Comparison of ENCODE assay signal across 8 mouse cellular contexts in the genomic region with DNA sequence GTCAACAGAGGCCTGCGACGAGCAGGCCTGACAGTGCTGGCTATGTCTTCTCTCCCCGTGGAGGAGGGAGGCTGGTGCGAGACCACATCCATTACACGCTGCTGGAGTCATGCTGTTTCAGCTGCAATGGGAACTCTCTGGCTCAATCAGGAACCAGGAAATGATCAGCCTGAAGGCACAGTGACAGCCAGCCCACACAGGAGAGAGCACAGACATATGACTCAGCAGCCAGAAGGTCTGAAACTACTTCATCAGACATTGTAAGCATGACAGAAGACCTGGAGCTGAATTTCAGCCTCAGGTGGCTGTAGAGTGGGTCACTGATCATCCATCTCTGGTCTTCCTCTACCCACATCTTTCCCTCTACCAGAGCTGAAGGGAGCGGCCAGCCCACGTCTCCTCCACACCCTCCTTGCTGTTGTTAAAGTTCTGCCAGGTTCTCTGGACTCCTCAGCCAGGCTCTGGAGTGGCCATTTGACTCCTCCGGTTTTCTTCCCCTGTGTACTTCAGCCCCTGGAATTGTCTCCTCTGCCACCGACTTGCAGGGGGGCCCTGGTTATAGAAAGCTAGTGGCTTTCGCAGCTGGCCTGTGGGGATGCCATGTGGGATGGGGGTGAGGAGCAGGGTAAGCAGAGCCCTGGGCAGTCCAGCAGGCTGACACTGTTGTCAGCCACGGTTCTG. TPM values are rescaled to one million over a fixed set of nuclear protein-coding genes. Genes with fewer than 3 reads are reported as not detected.
DNase-seq lines count a peak whose midpoint lies in the region; ATAC-seq and TF ChIP-seq lines count a peak whose summit lies in the region.
"Had no signal": no experiment of that assay in that cellular context is flagged by ENCODE, and none has a peak within 500 bp of the region (broad histone marks: within the 10 kb centered on the region; RNA-seq: fewer than 3 reads in every experiment).

No protein-coding gene starts in this region.

- no peak overlapping the region for H3K9ac ChIP-seq in hindbrain, embryonic 16.5 days (ENCODE audit: low read depth, low read length)
- H3K9ac ChIP-seq: liver, embryonic 13.5 days had no signal

- no peak overlapping the region for H3K4me2 ChIP-seq in hindbrain, embryonic 16.5 days (ENCODE audit: low read length)
- H3K4me2 ChIP-seq: liver, embryonic 13.5 days had no signal

- peaks cover 8% of the 10 kb centered on the region; the same call in 1 of the 2 replicates for H3K4me1 ChIP-seq in hindbrain, embryonic 16.5 days (ENCODE audit: control insufficient read depth, insufficient read depth, low read depth, low read length)
- H3K4me1 ChIP-seq in megakaryocyte, embryonic 14.5 days = peaks cover 22% of the 10 kb centered on the region
- H3K4me1 ChIP-seq: liver, embryonic 13.5 days had no signal

- no peak overlapping the region for H3K27ac ChIP-seq in hindbrain, embryonic 16.5 days (ENCODE audit: low read depth, low read length)
- H3K27ac ChIP-seq: liver, embryonic 13.5 days had no signal

- intact Hi-C loops in left cerebral cortex, postnatal 4 days (cut with DNase I) = no loop called here

- no peaks in the 10 kb centered on the region for H3K36me3 ChIP-seq in hindbrain, embryonic 16.5 days (ENCODE audit: control insufficient read depth, insufficient read depth, low read length)
- no peaks in the 10 kb centered on the region for H3K36me3 ChIP-seq in megakaryocyte, embryonic 14.5 days (replicated peaks; ENCODE audit: low read length)
- H3K36me3 ChIP-seq: liver, embryonic 13.5 days had no signal

- no peak for TF ChIP-seq CTCF in brain, embryonic 14.5 days (IDR thresholded peaks at IDR 0.05; ENCODE audit: borderline replicate concordance, extremely low read depth, insufficient read depth, insufficient read length)

- peak; percentile 73 for ATAC-seq in hindbrain, embryonic 16.5 days

- no peak for TF ChIP-seq POLR2A in brain, embryonic 14.5 days (IDR thresholded peaks at IDR 0.05; ENCODE audit: borderline replicate concordance, extremely low read depth, insufficient read depth, insufficient read length, poor library complexity, severe bottlenecking)

- WGBS in hindbrain, embryonic 16.5 days = 51% methylated on average over 11 of the region's 11 CpGs

- no peaks in the 10 kb centered on the region for H3K27me3 ChIP-seq in hindbrain, embryonic 16.5 days (replicated peaks; ENCODE audit: control insufficient read depth, insufficient read depth, low read length)
- H3K27me3 ChIP-seq in megakaryocyte, embryonic 14.5 days (replicated peaks) = peaks cover 28% of the 10 kb centered on the region
- H3K27me3 ChIP-seq: liver, embryonic 13.5 days had no signal

- no peak overlapping the region for H3K4me3 ChIP-seq in hindbrain, embryonic 16.5 days (ENCODE audit: low read length)
- H3K4me3 ChIP-seq in megakaryocyte, embryonic 14.5 days (replicated peaks) = peak overlapping the region; percentile 71
- H3K4me3 ChIP-seq: liver, embryonic 13.5 days had no signal

- no peaks in the 10 kb centered on the region for H3K9me3 ChIP-seq in hindbrain, embryonic 16.5 days (ENCODE audit: control insufficient read depth, low read length)
- no peaks in the 10 kb centered on the region for H3K9me3 ChIP-seq in megakaryocyte, embryonic 14.5 days
- H3K9me3 ChIP-seq: liver, embryonic 13.5 days had no signal

- DNase-seq in left cerebral cortex, adult 18-20 months (ENCODE audit: low spot score in 2 of 2) = peak; percentile 45 to 53
- no peak for DNase-seq in left cerebral cortex, postnatal 4 days
- DNase-seq in brain, embryonic 14.5 days (ENCODE audit: low read depth) = peak; percentile 34
- DNase-seq in cerebellum, postnatal 4 days (ENCODE audit: low spot score in 2 of 2) = no peak
- DNase-seq in spleen, adult 12 weeks (ENCODE audit: low spot score) = no peak
- DNase-seq: liver, embryonic 13.5 days had no signal

RNA-seq across cellular contexts. Expression of gene Ass1, which starts 27.4 kb away (rescaled TPM):
- total RNA-seq in left cerebral cortex, adult 18-20 months (2021) = 10 to 100 TPM; 44.0 to 49.5 TPM
- 10 to 100 TPM; 14.7 to 18.2 TPM for total RNA-seq in left cerebral cortex, postnatal 4 days (2021)
- polyA plus RNA-seq in brain, embryonic 14.5 days (2012; rRNA removed) = 6.8 and 8.5 TPM in 2 replicates
- polyA plus RNA-seq in hindbrain, embryonic 16.5 days (2015; fragmentation: Nextera tagmentation; extraction: Ambion mirVana) = 13.0 and 16.1 TPM in 2 replicates
- 4.4 and 11.2 TPM in 2 replicates for polyA plus RNA-seq in megakaryocyte, embryonic 14.5 days (2012; ENCODE audit: insufficient read depth, low replicate concordance)

Comparison
In these comparisons a context has a peak if more than half of its experiments do, and no peak if none do; other contexts are left out.
1. DNase-seq: peak in left cerebral cortex, adult 18-20 months (2 of 2) and brain, embryonic 14.5 days (single experiment); none in left cerebral cortex, postnatal 4 days (single experiment), cerebellum, postnatal 4 days (0 of 2) and spleen, adult 12 weeks (single experiment).